Mouse (Mus musculus) heart, adult 18-20 months (tissue): ENCODE data around the gene Slc25a16. TPM values are rescaled to one million over a fixed set of nuclear protein-coding genes. Genes with fewer than 3 reads are reported as not detected.
"Not testable (repeated sequence)": the region's sequence is repeated elsewhere in the genome, so short reads cannot be mapped to it uniquely, and the experiment has no call there.

Source experiments
- DNase-seq, 2 experiments: peaks; one replicate each; pipeline ENCODE4 v3.0.0; 2021 to 2022; ENCODE audit warnings: mixed read lengths in 1 of 2
- total RNA-seq, 2 experiments: library from RNA; stranded (reverse); gene quantifications; 2 replicates each; pipeline ENCODE4 v1.2.3; 2021

Gene Slc25a16
- total RNA-seq, 2 experiments from 2014 or later = 22.4 to 24.6 TPM

GRCm38 (mm10) chr10:62902829-62903228, 17.6 kb upstream of the Slc25a16 start:
- DNase-seq = no peak

DNA sequence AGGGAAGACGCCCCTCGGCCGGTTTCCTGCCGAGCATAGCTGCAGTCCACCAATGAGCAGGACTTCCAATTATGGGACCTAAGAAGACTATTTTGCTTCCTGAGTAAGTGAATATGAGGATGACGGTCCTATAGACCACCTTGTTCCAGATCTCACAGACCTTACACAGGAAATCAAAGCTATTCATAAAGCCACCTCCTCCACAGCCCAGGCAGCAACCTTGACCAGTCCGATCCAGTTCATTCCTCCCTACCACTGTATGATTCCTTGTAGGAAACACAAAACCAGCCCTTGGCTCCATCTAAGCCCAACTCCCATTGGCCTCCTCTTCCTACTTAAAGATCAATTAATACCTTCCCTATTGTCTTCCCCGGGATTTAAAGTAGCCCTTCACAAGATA, 14.1 kb upstream of the Slc25a16 start:
- DNase-seq = no peak

DNA sequence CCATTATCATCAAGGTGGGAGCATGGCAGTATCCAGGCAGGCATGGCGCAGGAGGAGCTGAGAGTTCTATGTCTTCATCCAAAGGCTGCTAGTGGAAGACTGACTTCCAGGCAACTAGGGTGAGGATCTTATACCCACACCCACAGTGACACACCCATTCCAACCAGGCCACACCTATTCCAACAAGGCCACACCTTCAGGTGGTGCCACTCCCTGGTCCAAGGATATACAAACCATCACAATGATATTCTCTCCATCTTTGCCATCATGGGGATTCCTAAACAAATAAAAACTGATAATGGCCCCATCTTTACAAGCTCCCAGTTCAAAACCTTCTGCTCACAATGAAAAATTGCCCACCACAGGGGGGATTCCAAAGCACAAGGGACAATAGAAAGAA, 11.5 kb upstream of the Slc25a16 start, which contains the start of gene Tet1:
Tet1 (minus strand) TSS at position 101 of the 400 bp plus-strand sequence.
- not testable (repeated sequence) for DNase-seq

- no peak for DNase-seq
Measured at GRCm38 (mm10) chr10:62911120-62911519, 9.3 kb upstream of the Slc25a16 start.

GRCm38 (mm10) chr10:62918985-62919384, 1.4 kb upstream of the Slc25a16 start:
- no peak for DNase-seq

DNA sequence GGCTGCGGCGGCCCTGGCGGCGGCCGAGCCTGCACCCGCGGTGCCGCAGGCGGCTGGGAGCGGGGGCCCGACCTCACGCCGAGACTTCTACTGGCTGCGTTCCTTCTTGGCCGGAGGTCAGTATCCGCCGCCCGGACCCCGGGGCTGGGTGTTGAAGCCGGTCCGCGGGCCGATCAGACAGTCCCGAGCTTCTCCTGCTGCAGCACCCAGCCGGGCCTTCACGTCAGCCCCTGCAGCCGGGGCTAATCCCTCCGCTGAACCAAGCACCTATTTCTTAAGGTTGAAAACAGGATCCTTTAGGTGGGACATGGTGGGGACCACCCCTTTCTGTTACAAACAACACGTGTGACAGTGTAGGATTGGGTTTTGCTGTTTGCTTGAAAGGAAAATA, 328 bp downstream of the Slc25a16 start:
- no peak for DNase-seq

GRCm38 (mm10) chr10:62924096-62924635, 3.7 kb downstream of the Slc25a16 start:
- no peak for DNase-seq

- DNase-seq = no peak
Measured at GRCm38 (mm10) chr10:62932381-62932780, 11.9 kb downstream of the Slc25a16 start.

DNA sequence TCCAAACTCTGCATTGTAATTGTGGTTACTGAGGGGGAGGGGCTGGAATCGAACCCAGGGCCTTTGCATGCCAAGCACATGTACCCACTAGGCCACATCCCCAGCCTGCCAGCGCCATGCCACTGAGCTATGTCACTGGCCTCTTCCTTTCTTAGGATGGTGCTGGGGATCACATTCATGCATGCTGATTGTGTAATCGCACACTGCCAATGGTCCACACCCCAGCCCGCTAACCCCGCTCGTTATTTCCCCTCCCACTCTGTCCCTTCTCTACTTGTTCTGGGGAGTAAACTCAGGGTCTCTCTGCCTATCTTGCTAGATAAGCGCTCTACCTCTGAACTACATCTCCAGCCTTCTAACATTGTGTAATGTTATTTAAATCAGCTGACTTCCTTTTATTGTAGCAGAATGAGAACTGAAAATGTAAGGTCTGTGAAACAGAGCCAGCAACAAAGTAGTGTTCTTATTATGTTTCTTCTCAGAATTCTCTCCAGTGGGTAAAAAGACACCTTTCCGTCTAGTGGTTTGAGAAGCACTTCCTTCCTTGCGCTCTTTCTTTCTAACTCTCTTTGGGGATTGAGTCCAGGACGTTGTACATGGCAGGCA, 24.6 kb downstream of the Slc25a16 start:
- peak; percentile 3 to 17 for DNase-seq

DNA sequence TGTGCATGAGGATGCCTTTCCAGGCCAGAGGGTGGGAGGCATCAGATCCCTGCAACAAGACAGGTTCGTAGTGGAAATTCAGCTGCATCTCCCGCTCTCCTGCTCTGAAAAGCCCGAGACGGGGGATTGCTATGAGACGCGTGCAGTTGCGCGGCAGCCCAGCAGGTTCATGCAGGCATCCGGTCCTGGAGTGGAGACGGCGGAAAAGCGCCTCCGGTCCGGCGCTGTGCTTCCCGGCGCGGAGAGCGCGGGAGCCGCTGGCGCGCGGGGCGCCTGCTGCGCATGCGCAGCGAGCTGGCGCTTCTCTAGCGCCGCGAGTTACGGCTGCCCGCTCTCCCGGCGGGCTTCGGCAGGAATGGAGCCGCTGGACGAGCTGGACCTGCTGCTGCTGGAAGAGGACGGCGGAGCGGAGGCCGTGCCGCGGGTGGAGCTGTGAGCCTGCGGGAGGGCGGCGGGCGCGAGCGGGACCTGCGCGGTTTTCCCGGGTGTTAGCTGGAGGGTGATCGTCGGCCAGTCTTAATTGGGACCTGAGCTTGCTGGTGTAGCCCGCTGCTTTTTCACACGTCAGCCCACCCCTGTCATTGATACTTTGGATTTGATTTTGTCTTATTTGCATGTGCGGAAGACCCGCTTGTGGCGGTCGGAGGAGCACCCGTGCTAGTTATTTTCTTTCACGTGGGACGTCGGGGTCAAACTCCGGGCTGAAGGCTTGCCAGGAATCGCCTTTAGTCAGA, 26.5 kb downstream of the Slc25a16 start, which contains the start of gene Dna2:
Dna2 (plus strand) TSS at position 289 of the 734 bp plus-strand sequence.
- peak; percentile 76 to 80 for DNase-seq

DNA sequence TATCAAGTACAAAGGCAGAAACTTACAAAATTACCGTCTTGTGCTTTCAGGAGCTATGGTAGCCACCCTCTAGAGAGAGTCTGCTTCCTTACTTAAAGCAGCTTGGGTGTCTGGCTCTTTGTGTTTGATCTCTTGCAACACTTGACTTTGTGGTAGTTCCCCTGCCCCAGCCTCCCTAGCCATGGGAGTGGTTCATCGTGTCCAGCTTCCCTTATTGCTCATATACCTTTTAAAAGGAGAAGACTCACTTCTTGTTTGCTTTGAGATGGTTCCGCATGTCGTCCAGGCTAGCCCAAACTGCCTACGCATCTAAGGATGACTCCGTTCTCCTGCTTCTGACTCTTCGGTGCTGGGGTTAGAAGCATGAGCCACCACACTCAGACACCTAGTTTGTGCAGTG, 28.1 kb downstream of the Slc25a16 start:
- DNase-seq = no peak

GRCm38 (mm10) chr10:62963956-62964355, 43.5 kb downstream of the Slc25a16 start:
- no peak for DNase-seq

GRCm38 (mm10) chr10:62965796-62966195, 45.4 kb downstream of the Slc25a16 start:
- DNase-seq = no peak

GRCm38 (mm10) chr10:62966291-62966690, 45.9 kb downstream of the Slc25a16 start:
- no peak for DNase-seq

- peak in 1 of 2 experiments; percentile 7 for DNase-seq
Measured at GRCm38 (mm10) chr10:62971821-62972220, 51.4 kb downstream of the Slc25a16 start.

DNA sequence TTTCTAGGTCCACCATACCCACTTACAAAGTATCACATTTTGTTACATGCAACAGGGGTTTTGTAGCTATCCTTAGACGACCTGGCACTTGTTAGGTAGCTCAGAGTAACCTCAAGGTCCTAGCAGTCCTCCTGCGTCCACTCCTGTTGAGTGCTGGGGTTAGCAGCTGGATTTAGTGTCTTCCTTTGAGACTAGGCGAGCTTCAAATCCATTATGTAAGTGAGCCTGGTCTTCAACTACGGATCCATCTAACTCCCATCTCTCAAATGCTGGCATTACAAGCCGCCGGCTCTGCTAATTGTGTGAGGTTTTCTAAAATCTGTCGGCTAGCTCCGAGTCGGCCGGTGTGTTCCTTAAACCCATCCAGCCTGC, 59.2 kb downstream of the Slc25a16 start:
- no peak for DNase-seq

DNA sequence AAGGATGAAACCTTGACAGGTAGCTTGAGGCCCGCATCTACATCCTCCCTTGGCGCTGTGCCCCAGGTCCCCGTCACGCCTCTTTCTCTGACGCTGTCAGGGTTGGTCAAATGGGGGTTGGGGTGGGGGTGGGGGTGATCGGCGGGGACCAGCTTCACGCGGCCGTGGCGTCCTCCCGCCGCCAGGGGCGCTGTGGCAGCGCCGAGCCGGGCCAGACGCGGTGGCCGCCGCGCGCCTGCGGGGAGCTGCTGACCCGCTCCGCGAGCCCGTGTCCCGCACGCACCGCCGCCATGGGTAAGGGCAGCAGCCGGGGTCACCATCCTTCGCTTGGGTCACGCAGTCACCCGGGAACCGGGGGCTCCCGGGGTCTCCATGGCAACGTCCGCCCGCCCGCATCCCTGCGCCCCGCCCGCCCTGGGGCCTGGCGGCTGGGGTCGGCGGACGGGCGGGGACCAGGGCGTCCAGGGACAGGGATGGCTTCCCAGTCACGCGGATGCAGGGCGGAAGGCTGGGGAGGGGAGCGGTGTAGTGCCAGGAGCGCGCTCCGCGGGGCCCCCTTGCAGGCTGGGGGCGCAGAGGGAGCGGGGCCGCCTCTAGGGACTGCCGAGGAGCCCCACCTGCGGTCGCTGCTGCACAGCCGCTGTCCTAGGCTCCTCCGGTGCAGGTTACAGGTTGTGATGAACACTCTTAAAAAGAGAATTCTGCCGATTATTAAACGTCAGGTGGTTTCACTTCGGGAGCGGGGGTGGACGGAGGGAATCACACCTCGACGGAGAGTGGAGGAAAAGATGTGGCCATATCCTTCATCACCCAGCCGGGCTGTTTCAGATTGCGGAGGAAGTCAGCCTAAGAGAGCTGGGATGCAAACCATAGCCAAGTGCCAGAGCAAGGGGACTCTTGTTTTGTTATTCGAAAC, 59.9 kb downstream of the Slc25a16 start, which contains the start of gene Rufy2:
Rufy2 (plus strand) TSS at position 185 of the 916 bp plus-strand sequence.
- peak; percentile 81 to 86 for DNase-seq

DNA sequence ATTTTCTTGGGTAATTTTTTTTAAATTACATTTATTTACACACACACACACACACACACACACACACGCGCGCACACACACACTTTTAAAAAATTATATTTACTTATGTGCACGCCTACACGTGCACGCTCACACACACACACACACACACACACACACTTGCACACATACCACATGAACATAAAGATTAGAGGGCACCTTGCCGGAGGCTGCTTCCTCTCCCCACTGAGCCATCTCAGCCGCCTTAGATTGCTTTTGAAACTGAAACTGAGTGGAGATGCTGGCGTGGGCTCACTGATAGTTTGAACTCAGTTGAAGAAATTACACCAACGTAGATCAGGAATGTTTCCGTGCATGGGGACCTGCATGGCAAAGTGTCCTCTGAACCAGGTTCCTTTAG, 63.6 kb downstream of the Slc25a16 start:
- DNase-seq = no peak

DNA sequence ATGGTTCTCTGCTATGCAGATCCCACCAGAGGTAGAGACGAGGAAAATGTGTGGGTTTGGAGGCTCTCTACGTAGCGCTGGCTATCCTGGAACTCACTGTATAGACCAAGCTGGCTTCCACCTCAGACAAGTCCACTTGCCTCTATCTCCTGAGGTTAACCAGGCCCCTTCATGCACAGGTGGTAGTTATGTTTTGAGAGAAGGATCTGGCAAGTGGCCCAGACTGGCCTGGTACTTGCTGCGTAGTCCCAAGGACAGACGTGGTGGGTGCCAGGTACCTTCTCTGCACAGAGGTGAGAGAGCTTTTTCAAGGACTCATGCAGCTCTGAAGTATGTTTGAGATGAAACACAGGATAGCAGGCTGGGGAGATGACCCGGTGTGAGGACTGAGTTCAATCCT, 64.1 kb downstream of the Slc25a16 start:
- peak; percentile 15 to 37 for DNase-seq

GRCm38 (mm10) chr10:62987341-62987740, 66.9 kb downstream of the Slc25a16 start:
- DNase-seq = no peak

GRCm38 (mm10) chr10:62990636-62991035, 70.2 kb downstream of the Slc25a16 start:
- no peak for DNase-seq

DNA sequence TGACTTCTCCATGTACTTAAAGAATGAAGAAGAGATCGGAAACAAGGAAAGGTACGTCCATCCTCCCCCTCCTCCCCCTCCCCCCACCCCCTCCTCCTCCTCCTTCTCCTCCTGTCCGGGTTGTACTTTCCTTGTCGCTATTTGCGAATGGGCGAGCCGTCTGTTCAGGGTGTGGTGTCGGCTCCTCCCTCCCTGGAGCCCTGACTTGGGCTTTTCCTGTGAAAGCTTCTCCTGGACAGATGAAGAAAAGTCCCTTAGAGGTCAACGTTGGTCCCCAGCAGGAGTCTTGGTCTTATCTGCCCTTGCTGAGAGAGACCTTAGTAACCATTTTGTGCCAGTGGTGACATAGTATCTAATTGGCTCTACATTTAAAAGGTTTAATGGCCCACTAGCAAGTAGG, 73.6 kb downstream of the Slc25a16 start:
- no peak for DNase-seq
